Mouse (Mus musculus): ENCODE results near the gene Tas2r139. TPM values are rescaled to one million over a fixed set of nuclear protein-coding genes. Genes with fewer than 3 reads are reported as not detected.
"Not testable (repeated sequence)": the region's sequence is repeated elsewhere in the genome, so short reads cannot be mapped to it uniquely, and the experiment has no call there.

Tas2r139 gene
- not detected in 2 replicates for polyA plus RNA-seq (2015; fragmentation: Nextera tagmentation; extraction: Ambion mirVana)

GRCm38 (mm10) chr6:42140636-42141035, at the start of gene Tas2r139:
TSS of gene Tas2r139 (plus strand) at chr6:42140936.
- Histone ChIP-seq H3K27ac (no peak within 1 kb of the TSS), H3K4me2 (no peak within 1 kb of the TSS), H3K4me1 (replicated peaks) (no peaks in the 10 kb centered on the region), H3K36me3 (no peaks in the 10 kb centered on the region), H3K9ac (no peak within 1 kb of the TSS), H3K4me3 (no peak within 1 kb of the TSS), H3K9me3 (no peaks in the 10 kb centered on the region), H3K27me3 (no peaks in the 10 kb centered on the region)
- no peak for ATAC-seq (ENCODE audit: low FRiP score)
- WGBS: 78% methylated on average over 3 of the region's 3 CpGs

GRCm38 (mm10) chr6:42151115-42151514, 10.4 kb downstream of the Tas2r139 start:
- not testable (repeated sequence) for H3K4me1 ChIP-seq (replicated peaks); H3K4me2 ChIP-seq; H3K36me3 ChIP-seq; H3K27me3 ChIP-seq; H3K9ac ChIP-seq; H3K27ac ChIP-seq; H3K9me3 ChIP-seq; H3K4me3 ChIP-seq; ATAC-seq (ENCODE audit: low FRiP score)
- 78% methylated on average over 15 of the region's 15 CpGs for WGBS

- no peaks in the 10 kb centered on the region for H3K27me3 ChIP-seq
- ATAC-seq (ENCODE audit: low FRiP score): no peak
- H3K9ac ChIP-seq: no peak overlapping the region
- H3K36me3 ChIP-seq: no peaks in the 10 kb centered on the region
- no peak overlapping the region for H3K4me3 ChIP-seq
- H3K27ac ChIP-seq: no peak overlapping the region
- H3K4me2 ChIP-seq: no peak overlapping the region
- no peaks in the 10 kb centered on the region for H3K4me1 ChIP-seq (replicated peaks)
- WGBS: 81% methylated on average over 1 of the region's 1 CpGs
- no peaks in the 10 kb centered on the region for H3K9me3 ChIP-seq
These were observed 41.7 kb downstream of the Tas2r139 start for GRCm38 (mm10) chr6:42182462-42182861.

GRCm38 (mm10) chr6:42186230-42186629, 45.5 kb downstream of the Tas2r139 start:
- Histone ChIP-seq H3K9ac (no peak overlapping the region), H3K9me3 (no peaks in the 10 kb centered on the region), H3K36me3 (no peaks in the 10 kb centered on the region), H3K27me3 (no peaks in the 10 kb centered on the region), H3K4me2 (no peak overlapping the region), H3K4me1 (replicated peaks) (no peaks in the 10 kb centered on the region), H3K4me3 (no peak overlapping the region), H3K27ac (no peak overlapping the region)
- WGBS: 60% methylated on average over 3 of the region's 3 CpGs
- no peak for ATAC-seq (ENCODE audit: low FRiP score)

Other genes starting within 250 kb of the Tas2r139 start
- gene Sval1, start 189.3 kb upstream of the Tas2r139 start, polyA plus RNA-seq (2015; fragmentation: Nextera tagmentation; extraction: Ambion mirVana): not detected in 2 replicates
- gene Sval3, start 172.8 kb upstream of the Tas2r139 start, polyA plus RNA-seq (2015; fragmentation: Nextera tagmentation; extraction: Ambion mirVana): not detected in 2 replicates
- not detected in 2 replicates for gene Sva, start 102.5 kb upstream of the Tas2r139 start, polyA plus RNA-seq (2015; fragmentation: Nextera tagmentation; extraction: Ambion mirVana)
- gene Tas2r144, start 74.4 kb downstream of the Tas2r139 start, polyA plus RNA-seq (2015; fragmentation: Nextera tagmentation; extraction: Ambion mirVana): not detected in 2 replicates
- gene Gstk1, start 105.0 kb downstream of the Tas2r139 start, polyA plus RNA-seq (2015; fragmentation: Nextera tagmentation; extraction: Ambion mirVana): 12.3 and 13.5 TPM in 2 replicates
- gene Tmem139, start 121.0 kb downstream of the Tas2r139 start, polyA plus RNA-seq (2015; fragmentation: Nextera tagmentation; extraction: Ambion mirVana): 0.23 and 0.48 TPM in 2 replicates
- gene Casp2, start 124.0 kb downstream of the Tas2r139 start, polyA plus RNA-seq (2015; fragmentation: Nextera tagmentation; extraction: Ambion mirVana): 43.5 and 47.5 TPM in 2 replicates
- gene Clcn1, start 145.7 kb downstream of the Tas2r139 start, polyA plus RNA-seq (2015; fragmentation: Nextera tagmentation; extraction: Ambion mirVana): 1.5 and 1.6 TPM in 2 replicates
- 5.8 and 6.7 TPM in 2 replicates for gene Fam131b, start 183.7 kb downstream of the Tas2r139 start, polyA plus RNA-seq (2015; fragmentation: Nextera tagmentation; extraction: Ambion mirVana)
- gene Zyx, start 208.7 kb downstream of the Tas2r139 start, polyA plus RNA-seq (2015; fragmentation: Nextera tagmentation; extraction: Ambion mirVana): 47.5 and 50.1 TPM in 2 replicates
- 0.31 and 0.68 TPM in 2 replicates for gene Epha1, start 232.3 kb downstream of the Tas2r139 start, polyA plus RNA-seq (2015; fragmentation: Nextera tagmentation; extraction: Ambion mirVana)

Data from hindbrain, embryonic 13.5 days (tissue).